Mouse (Mus musculus) liver, embryonic 15.5 days (tissue): ENCODE results near the gene Cdh18. TPM values are rescaled to one million over a fixed set of nuclear protein-coding genes. Genes with fewer than 3 reads are reported as not detected.

Source experiments
- ATAC-seq: fragments of 200-750 bp; cut with Nextera tagmentation; 2 replicates; pipeline ENCODE4 v1.8.0; 2017; ENCODE audit warnings: moderate number of reproducible peaks, mild to moderate bottlenecking, moderate library complexity; ENCODE audit not compliant: insufficient read depth
- H3K27ac ChIP-seq: fragments of 300-500 bp; sonication (generic); replicated peaks from 2 replicates; pipeline ENCODE4 v1.5.1; 2015; ENCODE audit warnings: mild to moderate bottlenecking, inconsistent platforms
- H3K27me3 ChIP-seq: fragments of 300-500 bp; sonication (generic); 2 replicates; pipeline ENCODE4 v1.6.1; 2015; ENCODE audit warnings: mild to moderate bottlenecking, inconsistent platforms
- H3K36me3 ChIP-seq: fragments of 300-500 bp; sonication (generic); replicated peaks from 2 replicates; pipeline ENCODE4 v1.6.1; 2015; ENCODE audit warnings: moderate library complexity, mild to moderate bottlenecking, inconsistent platforms
- H3K4me1 ChIP-seq: fragments of 300-500 bp; sonication (generic); replicated peaks from 2 replicates; pipeline ENCODE4 v1.6.1; 2015; ENCODE audit warnings: inconsistent platforms
- H3K4me2 ChIP-seq: fragments of 300-500 bp; sonication (generic); 2 replicates; pipeline ENCODE4 v1.6.1; 2015; ENCODE audit warnings: moderate library complexity, mild to moderate bottlenecking, inconsistent platforms
- H3K4me3 ChIP-seq: fragments of 300-500 bp; sonication (generic); replicated peaks from 2 replicates; pipeline ENCODE4 v1.5.1; 2015; ENCODE audit warnings: mild to moderate bottlenecking, inconsistent platforms
- H3K9ac ChIP-seq: fragments of 300-500 bp; sonication (generic); 2 replicates; pipeline ENCODE4 v1.6.1; 2015; ENCODE audit warnings: moderate library complexity, mild to moderate bottlenecking, inconsistent platforms
- H3K9me3 ChIP-seq: fragments of 300-500 bp; sonication (generic); replicated peaks from 2 replicates; pipeline ENCODE4 v1.6.1; 2016; ENCODE audit warnings: inconsistent platforms
- WGBS: fragments of 180-500 bp; shearing (Covaris S2); methylation state at CpG from one replicate; pipeline ENCODE4 v1.1.7; 2015; ENCODE audit warnings: mixed read lengths; ENCODE audit not compliant: insufficient replicate concordance; 5-methylcytosine and 5-hydroxymethylcytosine counted together
- polyA plus RNA-seq: library from polyadenylated mRNA; unstranded; fragments of >200 nt; fragmentation: Nextera tagmentation; extraction: Ambion mirVana; gene quantifications from 2 replicates; pipeline ENCODE4 v1.2.1, GENCODE M21; 2015

Gene Cdh18
- polyA plus RNA-seq, 1 experiment from 2014 or later = not detected

- no peaks in the 10 kb centered on the region for H3K9me3 ChIP-seq
- no peak overlapping the region for H3K27ac ChIP-seq
- no peaks in the 10 kb centered on the region for H3K4me1 ChIP-seq
- H3K36me3 ChIP-seq = no peaks in the 10 kb centered on the region
- no peak for ATAC-seq
- H3K4me3 ChIP-seq = no peak overlapping the region
- no peaks in the 10 kb centered on the region for H3K27me3 ChIP-seq
- no peak overlapping the region for H3K4me2 ChIP-seq
- no peak overlapping the region for H3K9ac ChIP-seq
Observed at GRCm38 (mm10) chr15:23396646-23397045, 847.8 kb downstream of the Cdh18 start.

- no peak for ATAC-seq
- WGBS = 80% methylated on average over 2 of the region's 2 CpGs
- H3K27ac ChIP-seq = no peak overlapping the region
- no peaks in the 10 kb centered on the region for H3K27me3 ChIP-seq
- no peaks in the 10 kb centered on the region for H3K36me3 ChIP-seq
- no peak overlapping the region for H3K9ac ChIP-seq
- no peak overlapping the region for H3K4me3 ChIP-seq
- H3K9me3 ChIP-seq = no peaks in the 10 kb centered on the region
- no peak overlapping the region for H3K4me2 ChIP-seq
- no peaks in the 10 kb centered on the region for H3K4me1 ChIP-seq
Observed at GRCm38 (mm10) chr15:23403792-23404191, 855.0 kb downstream of the Cdh18 start.

GRCm38 (mm10) chr15:23408256-23408655 lies 859.4 kb downstream of the Cdh18 start:
- WGBS = 65% methylated on average over 1 of the region's 1 CpGs
- no peaks in the 10 kb centered on the region for H3K4me1 ChIP-seq
- no peak overlapping the region for H3K9ac ChIP-seq
- H3K27ac ChIP-seq = no peak overlapping the region
- no peaks in the 10 kb centered on the region for H3K36me3 ChIP-seq
- no peaks in the 10 kb centered on the region for H3K27me3 ChIP-seq
- no peak overlapping the region for H3K4me2 ChIP-seq
- H3K4me3 ChIP-seq = no peak overlapping the region
- no peaks in the 10 kb centered on the region for H3K9me3 ChIP-seq
- no peak for ATAC-seq

GRCm38 (mm10) chr15:23416450-23417080 lies 867.7 kb downstream of the Cdh18 start:
- Histone ChIP-seq H3K4me1 (no peaks in the 10 kb centered on the region), H3K36me3 (no peaks in the 10 kb centered on the region), H3K9ac (no peak overlapping the region), H3K4me2 (no peak overlapping the region), H3K9me3 (no peaks in the 10 kb centered on the region), H3K27ac (no peak overlapping the region), H3K4me3 (no peak overlapping the region), H3K27me3 (no peaks in the 10 kb centered on the region)
- no peak for ATAC-seq
- 51% methylated on average over 5 of the region's 5 CpGs for WGBS

GRCm38 (mm10) chr15:23418158-23418557 lies 869.3 kb downstream of the Cdh18 start:
- Histone ChIP-seq H3K36me3 (no peaks in the 10 kb centered on the region), H3K4me3 (no peak overlapping the region), H3K27ac (no peak overlapping the region), H3K4me2 (no peak overlapping the region), H3K27me3 (no peaks in the 10 kb centered on the region), H3K4me1 (no peaks in the 10 kb centered on the region), H3K9ac (no peak overlapping the region), H3K9me3 (no peaks in the 10 kb centered on the region)
- no peak for ATAC-seq

GRCm38 (mm10) chr15:23420010-23420409 lies 871.2 kb downstream of the Cdh18 start:
- no peak for ATAC-seq
- H3K4me3 ChIP-seq = no peak overlapping the region
- no peak overlapping the region for H3K4me2 ChIP-seq
- no peak overlapping the region for H3K9ac ChIP-seq
- H3K27ac ChIP-seq = no peak overlapping the region
- WGBS = 55% methylated on average over 3 of the region's 3 CpGs
- H3K9me3 ChIP-seq = no peaks in the 10 kb centered on the region
- no peaks in the 10 kb centered on the region for H3K36me3 ChIP-seq
- no peaks in the 10 kb centered on the region for H3K27me3 ChIP-seq
- H3K4me1 ChIP-seq = no peaks in the 10 kb centered on the region

GRCm38 (mm10) chr15:23430021-23430420 lies 881.2 kb downstream of the Cdh18 start:
- no peaks in the 10 kb centered on the region for H3K4me1 ChIP-seq
- no peaks in the 10 kb centered on the region for H3K9me3 ChIP-seq
- H3K27ac ChIP-seq = no peak overlapping the region
- H3K4me3 ChIP-seq = no peak overlapping the region
- no peak overlapping the region for H3K9ac ChIP-seq
- H3K27me3 ChIP-seq = no peaks in the 10 kb centered on the region
- ATAC-seq = no peak
- WGBS = 55% methylated on average over 5 of the region's 5 CpGs
- no peak overlapping the region for H3K4me2 ChIP-seq
- no peaks in the 10 kb centered on the region for H3K36me3 ChIP-seq

- Histone ChIP-seq H3K36me3 (no peaks in the 10 kb centered on the region), H3K9ac (no peak overlapping the region), H3K9me3 (no peaks in the 10 kb centered on the region), H3K4me1 (no peaks in the 10 kb centered on the region), H3K27ac (no peak overlapping the region), H3K4me3 (no peak overlapping the region), H3K27me3 (no peaks in the 10 kb centered on the region), H3K4me2 (no peak overlapping the region)
- no peak for ATAC-seq
- 52% methylated on average over 1 of the region's 1 CpGs for WGBS
Observed at GRCm38 (mm10) chr15:23448542-23448941, 899.7 kb downstream of the Cdh18 start.

GRCm38 (mm10) chr15:23452098-23452625 lies 903.3 kb downstream of the Cdh18 start:
- H3K4me2 ChIP-seq = no peak overlapping the region
- H3K36me3 ChIP-seq = no peaks in the 10 kb centered on the region
- no peaks in the 10 kb centered on the region for H3K27me3 ChIP-seq
- H3K9me3 ChIP-seq = no peaks in the 10 kb centered on the region
- no peak for ATAC-seq
- WGBS = 47% methylated on average over 9 of the region's 9 CpGs
- no peak overlapping the region for H3K27ac ChIP-seq
- H3K9ac ChIP-seq = no peak overlapping the region
- H3K4me1 ChIP-seq = no peaks in the 10 kb centered on the region
- no peak overlapping the region for H3K4me3 ChIP-seq

- no peak overlapping the region for H3K27ac ChIP-seq
- no peaks in the 10 kb centered on the region for H3K36me3 ChIP-seq
- no peaks in the 10 kb centered on the region for H3K27me3 ChIP-seq
- H3K4me3 ChIP-seq = no peak overlapping the region
- ATAC-seq = no peak
- no peaks in the 10 kb centered on the region for H3K9me3 ChIP-seq
- H3K9ac ChIP-seq = no peak overlapping the region
- WGBS = 62% methylated on average over 6 of the region's 6 CpGs
- no peaks in the 10 kb centered on the region for H3K4me1 ChIP-seq
- H3K4me2 ChIP-seq = no peak overlapping the region
Observed at GRCm38 (mm10) chr15:23453331-23453730, 904.5 kb downstream of the Cdh18 start.

GRCm38 (mm10) chr15:23455344-23455743 lies 906.5 kb downstream of the Cdh18 start:
- 54% methylated on average over 7 of the region's 7 CpGs for WGBS

GRCm38 (mm10) chr15:23457401-23457800 lies 908.6 kb downstream of the Cdh18 start:
- no peak for ATAC-seq

More at GRCm38 (mm10) chr15:23455344-23455743, 906.5 kb downstream of the Cdh18 start:
- H3K9me3 ChIP-seq = no peaks in the 10 kb centered on the region
- H3K4me2 ChIP-seq = no peak overlapping the region
- H3K9ac ChIP-seq = no peak overlapping the region
- no peaks in the 10 kb centered on the region for H3K27me3 ChIP-seq
- no peak overlapping the region for H3K4me3 ChIP-seq
- H3K4me1 ChIP-seq = no peaks in the 10 kb centered on the region
- H3K27ac ChIP-seq = no peak overlapping the region
- no peaks in the 10 kb centered on the region for H3K36me3 ChIP-seq
- ATAC-seq = no peak

More at GRCm38 (mm10) chr15:23457401-23457800, 908.6 kb downstream of the Cdh18 start:
- Histone ChIP-seq H3K27ac (no peak overlapping the region), H3K4me1 (no peaks in the 10 kb centered on the region), H3K4me3 (no peak overlapping the region), H3K36me3 (no peaks in the 10 kb centered on the region), H3K9ac (no peak overlapping the region), H3K27me3 (no peaks in the 10 kb centered on the region), H3K9me3 (no peaks in the 10 kb centered on the region), H3K4me2 (no peak overlapping the region)
- 53% methylated on average over 3 of the region's 3 CpGs for WGBS
